Mouse (Mus musculus): ENCODE measurements around the gene Mipol1. TPM values are rescaled to one million over a fixed set of nuclear protein-coding genes. Genes with fewer than 3 reads are reported as not detected.

Gene Mipol1
- polyA plus RNA-seq, 1 experiment from 2014 or later: 4.0 TPM

DNA sequence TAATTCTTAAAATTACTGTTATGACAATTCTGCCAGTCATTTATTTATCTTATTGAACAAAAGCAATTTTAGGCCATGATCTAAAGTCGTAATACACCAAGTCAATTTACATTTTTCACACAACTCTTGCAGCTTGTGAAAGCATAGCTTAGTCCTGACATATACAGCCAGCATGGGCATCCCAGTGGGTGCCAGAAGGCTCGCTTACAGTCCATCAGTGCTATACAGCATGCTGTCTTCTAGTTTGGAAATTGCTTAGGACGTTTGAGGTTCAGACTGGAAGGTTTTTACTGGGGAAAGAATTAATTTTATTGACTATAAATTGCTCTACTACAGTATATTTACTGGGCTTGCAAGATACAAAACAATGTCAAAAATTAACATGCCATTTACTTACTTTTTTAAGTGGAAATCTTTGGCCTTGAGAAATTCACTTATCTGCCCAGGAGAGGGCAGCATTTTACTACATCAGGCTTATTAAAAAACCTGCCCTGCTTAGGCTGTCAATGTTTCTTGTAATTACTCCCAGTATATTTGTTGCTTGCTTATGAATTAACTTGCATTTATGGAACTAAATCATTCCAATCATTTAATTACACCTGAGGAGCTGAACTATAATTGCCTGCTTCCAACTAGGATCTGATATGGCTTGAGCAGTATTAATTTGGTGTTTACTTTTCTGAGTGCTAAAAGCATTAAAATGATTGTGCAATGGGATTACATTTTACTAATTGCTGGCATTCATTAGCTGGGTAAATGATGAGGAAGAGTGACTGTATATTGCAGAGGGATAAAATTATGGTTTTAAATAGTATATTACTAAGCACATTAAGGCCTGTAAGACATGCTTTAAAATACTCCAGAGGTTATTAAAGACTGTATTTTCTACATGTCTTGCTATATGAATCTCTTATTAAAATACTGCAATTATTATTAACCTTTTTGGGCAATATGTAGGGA is 51.2 kb downstream of the Mipol1 start:
- H3K4me3 ChIP-seq (ENCODE audit: low read depth, low read length): no peak overlapping the region
- peak; percentile 79 for TF ChIP-seq CTCF (IDR thresholded peaks at IDR 0.05; ENCODE audit: low read depth)
- no peaks in the 10 kb centered on the region for H3K36me3 ChIP-seq (ENCODE audit: control insufficient read depth, insufficient read depth)
- WGBS: 54% methylated on average over 3 of the region's 3 CpGs
- no peak overlapping the region for H3K4me2 ChIP-seq (replicated peaks; ENCODE audit: low read depth)
- no peaks in the 10 kb centered on the region for H3K9me3 ChIP-seq (ENCODE audit: control insufficient read depth)
- H3K9ac ChIP-seq (ENCODE audit: low read depth, low read length): no peak overlapping the region
- no peaks in the 10 kb centered on the region for H3K4me1 ChIP-seq (replicated peaks; ENCODE audit: control insufficient read depth, insufficient read depth, low read length)
- H3K27ac ChIP-seq (ENCODE audit: low read depth, low read length): no peak overlapping the region
- H3K27me3 ChIP-seq (replicated peaks; ENCODE audit: control insufficient read depth, insufficient read depth, low read length): no peaks in the 10 kb centered on the region
- ATAC-seq: no peak

DNA sequence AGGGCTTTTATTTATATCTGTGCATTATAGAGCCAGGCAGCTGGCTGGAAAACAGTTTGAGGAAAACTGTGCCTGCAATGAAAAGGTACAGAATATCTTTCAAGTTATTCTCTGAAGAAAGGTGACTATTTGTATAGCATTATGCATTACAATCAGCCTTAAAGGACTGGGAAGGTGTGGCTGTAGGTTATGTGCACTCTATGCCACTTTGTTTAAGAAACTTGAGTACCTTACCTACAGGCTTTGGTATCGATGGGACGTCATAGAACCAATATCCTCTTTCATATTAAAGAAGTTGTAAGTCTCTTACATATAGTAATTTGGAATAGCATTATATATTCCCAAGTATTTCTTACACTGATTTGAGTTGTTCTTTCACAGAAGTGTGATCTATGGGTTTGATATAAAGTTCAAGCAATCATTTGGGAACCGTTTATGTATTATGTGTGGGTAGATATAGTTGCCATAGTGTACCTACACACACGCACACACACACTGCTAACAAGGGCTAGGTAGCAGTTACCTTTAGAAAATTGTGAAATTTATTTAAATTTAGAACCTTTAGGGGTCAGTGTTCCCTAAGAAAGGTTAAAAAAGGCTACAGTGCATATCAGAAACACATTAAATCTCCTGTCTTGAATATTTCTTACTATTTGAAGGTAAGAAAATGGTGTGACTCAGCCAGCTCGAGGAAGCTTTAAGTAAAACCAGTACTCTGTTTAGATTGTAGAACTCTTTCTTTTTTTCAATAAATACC is 55.3 kb downstream of the Mipol1 start:
- TF ChIP-seq CTCF (IDR thresholded peaks at IDR 0.05; ENCODE audit: low read depth): peak; percentile 51
- H3K4me2 ChIP-seq (replicated peaks; ENCODE audit: low read depth): no peak overlapping the region
- no peak overlapping the region for H3K4me3 ChIP-seq (ENCODE audit: low read depth, low read length)
- H3K4me1 ChIP-seq (replicated peaks; ENCODE audit: control insufficient read depth, insufficient read depth, low read length): no peaks in the 10 kb centered on the region
- H3K27ac ChIP-seq (ENCODE audit: low read depth, low read length): no peak overlapping the region
- no peaks in the 10 kb centered on the region for H3K36me3 ChIP-seq (ENCODE audit: control insufficient read depth, insufficient read depth)
- no peaks in the 10 kb centered on the region for H3K27me3 ChIP-seq (replicated peaks; ENCODE audit: control insufficient read depth, insufficient read depth, low read length)
- WGBS: 58% methylated on average over 5 of the region's 5 CpGs
- no peak overlapping the region for H3K9ac ChIP-seq (ENCODE audit: low read depth, low read length)
- H3K9me3 ChIP-seq (ENCODE audit: control insufficient read depth): no peaks in the 10 kb centered on the region
- no peak for ATAC-seq

DNA sequence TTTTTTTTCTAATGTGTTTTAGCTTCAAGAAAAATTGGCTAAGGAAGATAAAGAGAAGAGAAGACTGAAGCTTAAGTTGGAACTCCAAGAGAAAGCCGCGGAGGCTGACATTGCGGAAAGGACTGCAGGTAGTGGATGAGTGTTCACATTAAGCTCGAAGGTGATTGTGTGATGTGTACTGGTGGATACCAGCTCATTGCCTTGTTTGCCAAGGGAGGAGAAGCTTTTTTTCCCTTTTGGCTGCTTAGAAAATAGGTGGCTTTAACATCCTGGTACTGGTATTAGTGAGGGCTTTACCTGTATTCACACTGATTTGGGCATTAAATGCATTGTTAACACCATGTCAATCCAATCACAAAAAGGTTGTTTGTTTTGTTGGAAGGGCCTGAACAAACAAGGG is 77.1 kb downstream of the Mipol1 start:
- H3K27me3 ChIP-seq (replicated peaks; ENCODE audit: control insufficient read depth, insufficient read depth, low read length): no peaks in the 10 kb centered on the region
- no peak overlapping the region for H3K9ac ChIP-seq (ENCODE audit: low read depth, low read length)
- no peak overlapping the region for H3K4me2 ChIP-seq (replicated peaks; ENCODE audit: low read depth)
- H3K27ac ChIP-seq (ENCODE audit: low read depth, low read length): no peak overlapping the region
- 79% methylated on average over 4 of the region's 4 CpGs for WGBS
- H3K4me1 ChIP-seq (replicated peaks; ENCODE audit: control insufficient read depth, insufficient read depth, low read length): no peaks in the 10 kb centered on the region
- H3K36me3 ChIP-seq (ENCODE audit: control insufficient read depth, insufficient read depth): no peaks in the 10 kb centered on the region
- H3K4me3 ChIP-seq (ENCODE audit: low read depth, low read length): no peak overlapping the region
- H3K9me3 ChIP-seq (ENCODE audit: control insufficient read depth): no peaks in the 10 kb centered on the region
- ATAC-seq: no peak
- no peak for TF ChIP-seq CTCF (IDR thresholded peaks at IDR 0.05; ENCODE audit: low read depth)

- ATAC-seq: no peak
- no peak overlapping the region for H3K27ac ChIP-seq (ENCODE audit: low read depth, low read length)
- no peaks in the 10 kb centered on the region for H3K4me1 ChIP-seq (replicated peaks; ENCODE audit: control insufficient read depth, insufficient read depth, low read length)
- H3K4me3 ChIP-seq (ENCODE audit: low read depth, low read length): no peak overlapping the region
- no peak overlapping the region for H3K4me2 ChIP-seq (replicated peaks; ENCODE audit: low read depth)
- no peaks in the 10 kb centered on the region for H3K36me3 ChIP-seq (ENCODE audit: control insufficient read depth, insufficient read depth)
- WGBS: 87% methylated on average over 1 of the region's 1 CpGs
- no peak for TF ChIP-seq CTCF (IDR thresholded peaks at IDR 0.05; ENCODE audit: low read depth)
- H3K9ac ChIP-seq (ENCODE audit: low read depth, low read length): no peak overlapping the region
- no peaks in the 10 kb centered on the region for H3K9me3 ChIP-seq (ENCODE audit: control insufficient read depth)
- no peaks in the 10 kb centered on the region for H3K27me3 ChIP-seq (replicated peaks; ENCODE audit: control insufficient read depth, insufficient read depth, low read length)
Observed at GRCm38 (mm10) chr12:57307748-57308147, 77.5 kb downstream of the Mipol1 start.

GRCm38 (mm10) chr12:57339053-57339452 is 108.8 kb downstream of the Mipol1 start:
- Histone ChIP-seq H3K27me3 (replicated peaks; ENCODE audit: control insufficient read depth, insufficient read depth, low read length) (no peaks in the 10 kb centered on the region), H3K4me1 (replicated peaks; ENCODE audit: control insufficient read depth, insufficient read depth, low read length) (no peaks in the 10 kb centered on the region)
- ATAC-seq: no peak

DNA sequence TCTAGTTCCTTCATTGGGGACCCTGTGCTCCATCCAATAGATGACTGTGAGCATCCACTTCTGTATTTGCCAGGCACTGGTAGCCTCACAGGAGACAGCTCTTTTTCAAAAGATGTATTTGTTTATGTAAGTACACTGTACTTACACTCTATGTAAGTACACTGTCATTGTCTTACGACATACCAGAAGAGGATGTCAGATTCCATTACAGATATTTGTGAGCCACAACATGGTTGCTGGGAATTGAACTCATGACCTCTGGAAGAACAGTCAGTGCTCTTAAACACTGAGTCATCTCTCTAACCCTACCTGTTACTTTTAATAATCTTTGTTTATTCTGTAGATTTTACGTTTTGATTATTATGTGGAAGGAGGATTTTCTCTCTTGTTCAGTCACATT is 109.9 kb downstream of the Mipol1 start:
- no peak for TF ChIP-seq CTCF (IDR thresholded peaks at IDR 0.05; ENCODE audit: low read depth)
- Histone ChIP-seq H3K4me1 (replicated peaks; ENCODE audit: control insufficient read depth, insufficient read depth, low read length) (no peaks in the 10 kb centered on the region), H3K4me2 (replicated peaks; ENCODE audit: low read depth) (no peak overlapping the region), H3K36me3 (ENCODE audit: control insufficient read depth, insufficient read depth) (no peaks in the 10 kb centered on the region), H3K4me3 (ENCODE audit: low read depth, low read length) (no peak overlapping the region), H3K9ac (ENCODE audit: low read depth, low read length) (no peak overlapping the region), H3K9me3 (ENCODE audit: control insufficient read depth) (no peaks in the 10 kb centered on the region), H3K27me3 (replicated peaks; ENCODE audit: control insufficient read depth, insufficient read depth, low read length) (no peaks in the 10 kb centered on the region), H3K27ac (ENCODE audit: low read depth, low read length) (no peak overlapping the region)
- ATAC-seq: no peak
- 73% methylated on average over 2 of the region's 2 CpGs for WGBS

More at GRCm38 (mm10) chr12:57339053-57339452, 108.8 kb downstream of the Mipol1 start:
- no peak for TF ChIP-seq CTCF (IDR thresholded peaks at IDR 0.05; ENCODE audit: low read depth)
- no peaks in the 10 kb centered on the region for H3K9me3 ChIP-seq (ENCODE audit: control insufficient read depth)
- 76% methylated on average over 1 of the region's 1 CpGs for WGBS
- no peak overlapping the region for H3K9ac ChIP-seq (ENCODE audit: low read depth, low read length)
- no peaks in the 10 kb centered on the region for H3K36me3 ChIP-seq (ENCODE audit: control insufficient read depth, insufficient read depth)
- no peak overlapping the region for H3K4me2 ChIP-seq (replicated peaks; ENCODE audit: low read depth)
- no peak overlapping the region for H3K4me3 ChIP-seq (ENCODE audit: low read depth, low read length)
- H3K27ac ChIP-seq (ENCODE audit: low read depth, low read length): no peak overlapping the region

Measured in intestine, postnatal 0 days (tissue).